Mouse (Mus musculus) forebrain, embryonic 14.5 days (tissue): ENCODE measurements around the gene Hpd. TPM values are rescaled to one million over a fixed set of nuclear protein-coding genes. Genes with fewer than 3 reads are reported as not detected.
"Not testable (repeated sequence)": the region's sequence is repeated elsewhere in the genome, so short reads cannot be mapped to it uniquely, and the experiment has no call there.

ENCODE experiments used
- ATAC-seq: fragments of 200-750 bp; cut with Nextera tagmentation; 2 replicates; pipeline ENCODE4 v1.8.0; 2017; ENCODE audit warnings: mild to moderate bottlenecking, moderate library complexity
- DNase-seq: peaks from one replicate; pipeline ENCODE4 v3.0.0-alpha.2; 2015; ENCODE audit warnings: low spot score
- H3K27ac ChIP-seq: fragments of 300-500 bp; sonication (generic); 2 replicates; pipeline ENCODE4 v1.5.1; 2014; ENCODE audit warnings: low read depth, mild to moderate bottlenecking, control low read depth, low read length, moderate library complexity
- H3K27me3 ChIP-seq: fragments of 300-500 bp; sonication (generic); replicated peaks from 2 replicates; pipeline ENCODE4 v1.6.1; 2014; ENCODE audit warnings: low read length, control low read depth, mixed read lengths; ENCODE audit not compliant: control insufficient read depth, insufficient read depth
- H3K36me3 ChIP-seq: fragments of 300-500 bp; sonication (generic); 2 replicates; pipeline ENCODE4 v1.6.1; 2014; ENCODE audit warnings: low read length, control low read depth; ENCODE audit not compliant: control insufficient read depth, insufficient read depth
- H3K4me1 ChIP-seq: fragments of 300-500 bp; sonication (generic); 2 replicates; pipeline ENCODE4 v1.6.1; 2014; ENCODE audit warnings: antibody characterized with exemption, low read length, control low read depth; ENCODE audit not compliant: control insufficient read depth, insufficient read depth
- H3K4me2 ChIP-seq: fragments of 300-500 bp; sonication (generic); 2 replicates; pipeline ENCODE4 v1.6.1; 2014; ENCODE audit warnings: mild to moderate bottlenecking, control low read depth, low read length
- H3K4me3 ChIP-seq: fragments of 300-500 bp; sonication (generic); 2 replicates; pipeline ENCODE4 v1.5.1; 2014; ENCODE audit warnings: low read depth, low read length, control low read depth
- H3K9ac ChIP-seq: fragments of 300-500 bp; sonication (generic); 2 replicates; pipeline ENCODE4 v1.6.1; 2014; ENCODE audit warnings: mild to moderate bottlenecking, low read length, control low read depth, moderate library complexity
- H3K9me3 ChIP-seq: fragments of 300-500 bp; sonication (generic); replicated peaks from 2 replicates; pipeline ENCODE4 v1.6.1; 2016; ENCODE audit warnings: low read length, control low read depth, mixed read lengths; ENCODE audit not compliant: control insufficient read depth
- WGBS: fragments of 180-500 bp; shearing (Covaris S2); extraction: QIAGEN DNeasy Blood & Tissue Kit; methylation state at CpG from one replicate; pipeline ENCODE4 v1.1.7; 2014; 5-methylcytosine and 5-hydroxymethylcytosine counted together
- polyA plus RNA-seq: library from polyadenylated mRNA; unstranded; fragments of >200 nt; fragmentation: Nextera tagmentation; extraction: Ambion mirVana; gene quantifications from 2 replicates; pipeline ENCODE4 v1.2.1, GENCODE M21; 2014

Gene Hpd
- polyA plus RNA-seq, 1 experiment from 2014 or later = not detected

GRCm38 (mm10) chr5:123203591-123203990 lies 21.1 kb upstream of the Hpd start:
- ATAC-seq, H3K36me3 ChIP-seq: not testable (repeated sequence)
- 85% methylated on average over 7 of the region's 7 CpGs for WGBS

GRCm38 (mm10) chr5:123202771-123203170 lies 20.2 kb upstream of the Hpd start:
- H3K4me1 ChIP-seq, H3K4me3 ChIP-seq, H3K4me2 ChIP-seq, H3K9ac ChIP-seq, ATAC-seq, H3K27me3 ChIP-seq, H3K9me3 ChIP-seq, DNase-seq, H3K27ac ChIP-seq, H3K36me3 ChIP-seq: not testable (repeated sequence)
- 57% methylated on average over 3 of the region's 4 CpGs for WGBS

More at GRCm38 (mm10) chr5:123203591-123203990, 21.1 kb upstream of the Hpd start:
- not testable (repeated sequence) for H3K27ac ChIP-seq, H3K4me3 ChIP-seq, DNase-seq, H3K4me1 ChIP-seq, H3K4me2 ChIP-seq, H3K27me3 ChIP-seq, H3K9me3 ChIP-seq, H3K9ac ChIP-seq

- DNase-seq = no peak
- WGBS = 83% methylated on average over 5 of the region's 5 CpGs
- H3K4me3 ChIP-seq = no peak overlapping the region
- H3K27me3 ChIP-seq = no peaks in the 10 kb centered on the region
- H3K4me2 ChIP-seq = no peak overlapping the region
- no peak overlapping the region for H3K9ac ChIP-seq
- H3K27ac ChIP-seq = no peak overlapping the region
- H3K4me1 ChIP-seq = no peaks in the 10 kb centered on the region
- ATAC-seq = no peak
- H3K36me3 ChIP-seq = no peaks in the 10 kb centered on the region
- no peaks in the 10 kb centered on the region for H3K9me3 ChIP-seq
Measured at GRCm38 (mm10) chr5:123201987-123202386, 19.5 kb upstream of the Hpd start.

- Histone ChIP-seq H3K4me1 (no peaks in the 10 kb centered on the region), H3K4me3 (no peak overlapping the region), H3K9ac (no peak overlapping the region), H3K27ac (no peak overlapping the region), H3K27me3 (no peaks in the 10 kb centered on the region), H3K36me3 (no peaks in the 10 kb centered on the region), H3K9me3 (no peaks in the 10 kb centered on the region), H3K4me2 (no peak overlapping the region)
- 82% methylated on average over 7 of the region's 7 CpGs for WGBS
- ATAC-seq (no peak), DNase-seq (no peak)
Measured at GRCm38 (mm10) chr5:123201523-123201892, 19.0 kb upstream of the Hpd start.

GRCm38 (mm10) chr5:123200816-123201522 lies 18.4 kb upstream of the Hpd start:
- H3K4me3 ChIP-seq, H3K9me3 ChIP-seq, DNase-seq, H3K36me3 ChIP-seq, ATAC-seq, H3K27me3 ChIP-seq, H3K4me2 ChIP-seq, H3K4me1 ChIP-seq, H3K27ac ChIP-seq, H3K9ac ChIP-seq: not testable (repeated sequence)
- 92% methylated on average over 5 of the region's 7 CpGs for WGBS

GRCm38 (mm10) chr5:123198523-123198922 lies 16.0 kb upstream of the Hpd start:
- ATAC-seq (no peak), DNase-seq (no peak)
- Histone ChIP-seq H3K4me2 (no peak overlapping the region), H3K27me3 (no peaks in the 10 kb centered on the region), H3K9me3 (no peaks in the 10 kb centered on the region), H3K4me1 (no peaks in the 10 kb centered on the region), H3K4me3 (no peak overlapping the region), H3K27ac (no peak overlapping the region), H3K36me3 (no peaks in the 10 kb centered on the region), H3K9ac (no peak overlapping the region)
- WGBS = 85% methylated on average over 4 of the region's 4 CpGs

GRCm38 (mm10) chr5:123196746-123197145 lies 14.2 kb upstream of the Hpd start:
- no peak overlapping the region for H3K27ac ChIP-seq
- H3K36me3 ChIP-seq = no peaks in the 10 kb centered on the region
- no peak overlapping the region for H3K4me2 ChIP-seq
- no peaks in the 10 kb centered on the region for H3K9me3 ChIP-seq
- DNase-seq = no peak
- H3K9ac ChIP-seq = no peak overlapping the region
- 77% methylated on average over 4 of the region's 4 CpGs for WGBS
- no peaks in the 10 kb centered on the region for H3K4me1 ChIP-seq
- no peaks in the 10 kb centered on the region for H3K27me3 ChIP-seq
- H3K4me3 ChIP-seq = no peak overlapping the region
- no peak for ATAC-seq

- H3K27me3 ChIP-seq = no peaks in the 10 kb centered on the region
- H3K4me3 ChIP-seq = no peak overlapping the region
- DNase-seq (no peak), ATAC-seq (no peak)
- H3K36me3 ChIP-seq = no peaks in the 10 kb centered on the region
- 92% methylated on average over 16 of the region's 16 CpGs for WGBS
- no peaks in the 10 kb centered on the region for H3K4me1 ChIP-seq
- H3K4me2 ChIP-seq = no peak overlapping the region
- no peaks in the 10 kb centered on the region for H3K9me3 ChIP-seq
- no peak overlapping the region for H3K27ac ChIP-seq
- H3K9ac ChIP-seq = no peak overlapping the region
Measured at GRCm38 (mm10) chr5:123195500-123196000, 13.0 kb upstream of the Hpd start.

GRCm38 (mm10) chr5:123194856-123195255 lies 12.3 kb upstream of the Hpd start:
- no peak overlapping the region for H3K4me3 ChIP-seq
- no peaks in the 10 kb centered on the region for H3K36me3 ChIP-seq
- no peak for ATAC-seq
- H3K4me2 ChIP-seq = no peak overlapping the region
- H3K27ac ChIP-seq = no peak overlapping the region
- DNase-seq = no peak
- no peaks in the 10 kb centered on the region for H3K9me3 ChIP-seq
- no peaks in the 10 kb centered on the region for H3K27me3 ChIP-seq
- no peak overlapping the region for H3K9ac ChIP-seq
- no peaks in the 10 kb centered on the region for H3K4me1 ChIP-seq
- WGBS = 90% methylated on average over 6 of the region's 6 CpGs
